Mouse (Mus musculus): ENCODE data around the gene Ugt1a9.
A peak's percentile ranks its signal among the peaks of the same experiment; 100 is the strongest.
"Not testable (repeated sequence)": the region's sequence is repeated elsewhere in the genome, so short reads cannot be mapped to it uniquely, and the experiment has no call there.

Ugt1a9 gene

DNA sequence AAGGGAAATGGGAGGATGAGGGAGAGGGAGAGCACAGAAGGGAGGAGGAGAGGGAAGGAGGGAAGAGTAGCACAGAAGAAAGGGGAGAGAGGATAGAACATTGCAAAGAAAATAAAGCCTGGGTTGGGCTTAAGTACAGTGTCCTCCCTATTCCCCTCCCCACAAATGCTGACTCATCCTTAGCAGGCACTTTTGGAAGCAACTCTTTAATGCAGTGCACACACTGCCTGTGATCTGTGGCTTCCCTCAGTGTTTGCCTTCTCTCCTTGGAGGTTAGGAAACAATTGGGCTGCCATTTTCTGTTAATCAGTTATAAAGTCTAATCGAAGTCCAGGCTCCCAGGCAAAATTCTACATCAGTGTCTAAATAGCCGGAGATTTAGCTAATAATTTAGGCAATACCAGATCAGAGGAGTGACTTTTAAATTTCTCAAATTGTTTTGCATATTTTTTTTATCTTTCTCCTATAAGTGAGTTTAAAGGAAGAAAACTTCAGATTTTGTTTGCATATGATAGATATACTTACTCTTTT lies 38.5 kb downstream of the Ugt1a9 start:
- not testable (repeated sequence) for DNase-seq

DNA sequence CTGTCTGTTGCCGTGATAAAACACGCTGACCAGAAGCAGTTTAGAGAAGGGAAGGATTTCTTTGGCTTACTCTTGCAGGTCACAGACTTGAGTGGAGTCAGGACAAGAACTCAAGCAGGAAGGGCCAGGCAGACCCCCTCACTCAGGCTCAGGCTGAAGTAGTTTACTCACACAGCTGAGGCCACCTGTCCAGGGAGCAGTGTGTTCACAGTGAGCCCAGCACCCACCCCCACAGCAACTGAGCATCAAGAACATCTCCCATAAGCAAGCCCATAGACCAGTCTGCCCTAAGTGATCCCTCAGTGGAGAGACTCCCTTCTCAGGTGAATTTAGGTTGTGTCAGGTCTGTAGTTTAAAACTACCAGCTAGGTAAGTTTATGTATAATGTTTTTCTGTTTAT lies 39.0 kb downstream of the Ugt1a9 start:
- not testable (repeated sequence) for DNase-seq

DNA sequence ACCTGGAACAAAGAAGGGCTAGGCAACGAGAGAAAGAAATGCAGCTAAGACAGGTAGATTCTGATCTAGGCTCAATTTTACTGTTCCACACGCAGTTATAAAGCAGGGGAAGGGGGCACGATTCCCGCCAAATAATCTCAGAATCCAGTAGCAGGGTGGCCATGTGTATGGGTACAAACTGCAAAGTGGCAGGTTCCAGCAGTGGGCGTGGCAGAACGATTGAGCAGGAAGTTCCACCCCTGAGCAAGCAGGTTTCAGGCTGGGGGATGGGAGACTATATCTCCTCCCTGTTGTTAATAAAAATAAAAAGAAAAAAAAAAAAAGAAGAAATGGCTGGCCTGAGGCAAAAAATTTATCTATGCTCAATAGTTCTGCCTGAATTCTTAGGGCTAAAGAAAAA lies 42.2 kb downstream of the Ugt1a9 start:
- not testable (repeated sequence) for DNase-seq

DNA sequence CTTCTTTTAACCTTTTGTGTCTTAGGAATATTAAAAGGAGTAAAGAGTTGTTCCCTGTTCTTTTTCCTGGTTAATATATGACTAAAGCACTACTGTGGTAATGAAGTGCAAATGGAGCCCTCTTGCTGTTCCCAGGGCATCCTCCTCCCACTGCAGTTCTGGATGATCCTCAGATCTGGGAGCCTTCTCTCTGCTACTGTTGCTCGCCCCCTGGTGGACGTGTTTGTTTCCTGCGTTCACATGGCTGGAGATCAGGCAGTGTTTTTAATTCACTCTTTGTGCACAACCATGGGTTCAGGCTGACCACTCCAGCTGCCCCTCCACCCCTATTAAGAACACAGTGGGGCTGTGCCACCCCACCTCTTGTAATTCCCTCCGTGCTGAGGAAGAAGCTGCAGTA lies 50.0 kb downstream of the Ugt1a9 start:
- DNase-seq, result not testable (repeated sequence)

DNA sequence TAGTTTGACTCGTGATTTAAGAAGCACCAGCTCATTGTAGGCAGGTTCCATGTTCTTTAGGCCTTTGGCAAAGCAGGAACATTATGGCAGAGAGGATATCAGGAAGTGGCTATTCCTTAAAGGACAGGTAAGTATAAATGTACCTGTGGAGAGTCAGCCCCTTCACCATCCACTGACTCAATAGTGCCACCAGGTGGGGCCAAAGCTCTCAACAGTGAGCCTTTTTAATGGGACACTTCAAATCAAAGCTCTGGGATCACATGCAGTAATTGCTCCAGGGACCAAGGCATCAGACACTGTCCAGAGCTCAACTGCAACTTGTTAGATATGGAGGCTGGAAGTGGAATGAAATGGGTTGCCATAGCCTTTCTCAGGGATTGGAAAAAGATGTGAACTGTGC lies 50.9 kb downstream of the Ugt1a9 start:
- peak; percentile 33 to 44 for DNase-seq

DNA sequence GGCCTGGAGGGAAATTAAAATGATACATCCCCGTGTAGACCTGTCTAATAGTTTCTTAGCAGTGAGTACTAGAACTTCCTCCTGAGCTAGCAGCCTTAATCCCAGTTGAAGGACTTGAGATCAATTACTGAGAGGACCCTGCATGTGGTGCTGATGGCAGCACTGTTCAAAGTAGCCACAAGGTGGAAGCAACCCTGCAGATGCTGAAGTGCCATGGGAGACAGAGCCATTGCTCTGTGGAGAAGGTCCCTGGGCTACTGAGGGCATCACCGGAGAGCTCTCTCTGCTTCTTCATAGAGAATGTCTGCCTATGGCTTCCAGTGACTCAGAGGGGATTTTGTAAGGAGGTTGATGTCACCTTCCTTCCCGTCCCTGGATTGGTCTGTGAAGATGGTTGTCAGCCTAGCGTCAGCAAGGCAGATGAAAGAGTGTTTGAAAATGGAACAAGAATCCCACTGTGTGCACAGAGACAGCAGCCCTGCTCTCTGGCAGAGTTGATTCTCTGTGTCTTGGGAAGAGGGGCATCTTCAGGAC lies 55.3 kb downstream of the Ugt1a9 start:
- not testable (repeated sequence) for DNase-seq

DNA sequence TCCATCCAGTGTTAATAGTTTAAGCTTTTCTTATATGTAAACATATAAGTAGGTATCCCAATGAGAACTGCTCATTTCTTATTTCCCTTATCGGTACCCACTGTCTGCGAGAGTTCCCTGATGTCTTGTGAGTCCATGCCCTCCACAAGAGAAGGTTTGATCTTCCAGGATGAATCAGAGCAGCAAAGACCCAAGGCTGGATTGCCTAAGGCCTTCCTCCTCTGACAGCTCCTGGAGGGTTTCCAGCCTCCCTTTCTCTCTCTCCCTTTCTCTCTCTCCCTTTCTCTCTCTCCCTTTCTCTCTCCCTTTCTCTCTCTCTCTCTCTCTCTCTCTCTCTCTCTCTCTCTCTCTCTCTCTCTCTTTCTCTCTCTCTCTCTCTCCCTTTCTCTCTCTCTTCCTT lies 58.5 kb downstream of the Ugt1a9 start:
- DNase-seq, result not testable (repeated sequence)

DNA sequence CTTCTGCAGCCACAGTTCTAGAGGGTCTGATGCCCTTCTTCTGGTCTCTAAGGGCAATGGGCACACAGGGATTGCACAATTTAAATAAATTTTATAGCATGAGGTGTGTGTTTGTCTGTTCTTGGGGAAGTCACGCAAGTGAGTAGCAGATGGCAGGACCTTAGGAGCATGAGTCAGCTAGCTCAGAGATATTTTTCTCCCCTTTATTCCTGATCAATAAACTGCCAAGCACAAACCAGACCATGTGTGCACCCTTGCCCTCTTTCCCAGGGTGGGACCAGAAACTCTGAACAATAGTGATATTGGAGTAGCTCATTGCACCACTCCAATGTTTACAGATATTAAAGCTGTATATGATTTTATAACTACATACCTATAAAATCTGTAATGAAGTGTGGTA lies 59.6 kb downstream of the Ugt1a9 start:
- not testable (repeated sequence) for DNase-seq

DNA sequence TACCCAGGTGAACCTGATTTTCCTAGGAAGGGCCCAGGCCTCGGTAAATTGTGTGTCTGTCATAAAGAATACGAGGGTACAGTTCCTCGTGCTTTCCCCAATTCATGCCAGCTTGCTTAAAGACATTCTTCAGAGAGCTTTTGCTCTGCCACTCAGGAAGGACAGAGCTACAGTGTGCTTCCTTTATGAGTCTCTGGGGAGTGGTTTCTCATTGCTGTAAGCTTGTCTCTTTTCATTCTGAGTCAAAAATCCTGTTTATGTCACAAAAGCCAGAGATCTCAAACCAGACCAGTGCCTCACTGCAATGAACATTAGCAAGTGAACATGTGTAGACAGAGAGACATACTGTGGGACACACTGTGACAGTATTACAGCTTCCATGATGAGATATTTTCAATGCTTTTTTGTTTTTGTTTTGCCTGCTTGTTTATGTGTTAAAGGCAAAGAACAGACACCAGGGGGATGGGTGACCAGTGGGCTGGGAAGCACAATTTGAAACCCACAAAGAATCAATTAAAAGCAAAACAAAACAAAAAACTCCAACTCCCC lies 63.4 kb downstream of the Ugt1a9 start:
- no peak for DNase-seq

DNA sequence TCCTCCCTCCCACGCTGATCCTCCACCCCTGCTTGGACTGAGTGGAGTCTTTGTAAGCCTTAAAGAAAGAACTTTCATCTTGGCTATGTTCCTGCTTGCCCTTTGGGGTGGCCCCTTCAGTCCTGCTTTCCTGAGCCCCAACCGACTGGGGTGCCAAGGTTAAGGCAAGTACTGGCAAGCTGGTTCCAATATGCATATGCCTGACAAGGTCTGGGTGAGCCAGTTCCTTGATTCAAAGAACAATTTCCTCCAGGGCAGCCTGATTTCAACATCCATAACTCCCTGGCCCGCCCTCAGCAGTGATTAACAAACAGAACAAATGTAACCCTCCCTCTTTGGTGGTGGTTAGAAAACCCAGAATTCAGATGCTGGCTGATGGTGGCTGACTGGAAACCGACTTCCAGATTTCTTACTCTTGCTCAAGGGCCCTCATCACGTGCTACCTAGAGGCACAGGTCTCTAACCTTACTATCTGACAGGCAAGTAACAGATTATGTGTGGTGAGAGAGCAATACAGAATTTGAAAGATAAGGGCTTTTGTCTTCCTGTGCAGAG lies 63.9 kb downstream of the Ugt1a9 start, which contains the start of gene Ugt1a6a:
Gene Ugt1a6a, plus strand, starts transcription at position 353 of the 555 bp plus-strand sequence.
- peak; percentile 53 to 60 for DNase-seq

DNA sequence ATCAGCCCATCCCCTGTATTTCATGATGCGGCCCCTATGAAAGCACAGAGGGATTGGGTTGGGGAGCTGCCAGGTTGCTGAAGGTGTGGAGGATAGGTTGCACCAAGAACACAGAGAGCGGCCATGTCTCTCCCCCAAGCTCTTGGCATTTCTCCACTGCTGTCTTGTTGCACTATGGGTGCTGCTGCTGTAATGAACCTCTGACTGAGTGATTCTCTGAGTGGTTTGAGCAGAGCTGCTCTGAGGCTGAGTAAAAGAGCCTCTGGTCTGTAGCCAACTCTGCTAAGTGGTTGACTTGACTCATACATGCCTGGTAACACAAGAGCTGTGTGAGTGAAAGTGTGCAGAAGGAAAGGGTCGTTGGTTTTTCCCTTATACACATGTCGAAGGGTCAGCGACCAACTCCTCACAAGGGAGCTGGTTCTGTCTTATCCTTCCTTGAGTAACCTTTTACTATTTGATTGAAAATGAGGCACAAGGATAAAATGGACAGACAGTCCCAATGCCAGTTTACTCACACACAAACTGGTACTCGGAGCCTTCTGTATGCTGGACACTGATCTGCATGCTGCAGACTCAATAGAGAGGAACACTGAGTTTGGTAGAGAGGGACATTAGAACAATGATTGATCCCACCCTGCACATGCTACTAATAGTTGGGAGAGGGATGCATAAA lies 64.8 kb downstream of the Ugt1a9 start:
- peak in 1 of 2 experiments; percentile 32 for DNase-seq

DNA sequence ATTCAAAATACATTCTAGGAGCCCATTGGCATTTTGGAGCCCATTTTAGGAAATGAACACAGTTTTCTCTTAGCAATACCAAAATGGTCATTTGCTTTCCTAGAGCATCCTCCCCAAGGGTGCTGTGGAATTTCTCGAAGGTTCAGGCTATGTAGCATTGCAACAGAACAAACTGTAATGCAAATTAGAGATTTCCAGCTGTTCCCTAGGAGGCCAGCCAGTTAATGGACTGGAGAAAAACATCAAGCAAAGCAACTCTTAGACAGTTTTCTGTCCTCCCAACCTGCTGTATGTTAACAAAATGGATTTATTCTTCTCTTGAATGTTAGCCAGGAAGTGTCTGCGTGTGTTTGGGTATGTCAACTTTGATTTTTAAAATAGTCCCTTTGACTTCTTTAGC lies 66.0 kb downstream of the Ugt1a9 start:
- DNase-seq, result no peak

DNA sequence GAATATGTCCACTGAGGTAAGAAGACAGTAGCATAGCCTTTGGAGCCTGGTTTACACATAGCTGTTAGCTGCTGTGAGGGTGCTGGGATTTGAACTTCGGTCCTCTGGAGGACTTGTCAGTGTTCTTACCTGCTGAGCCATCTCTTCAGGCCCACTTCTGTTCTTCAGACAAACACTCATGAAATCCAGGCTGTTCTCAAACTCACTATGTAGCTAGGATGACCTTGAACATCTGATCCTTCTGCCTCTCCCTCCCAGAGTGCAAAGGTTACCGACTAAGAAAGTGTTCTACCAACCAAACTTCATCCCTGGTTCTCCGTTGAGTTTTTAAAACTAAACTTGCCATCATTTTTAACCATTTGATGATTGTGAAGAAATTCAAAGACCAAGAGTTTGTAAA lies 66.7 kb downstream of the Ugt1a9 start:
- no peak for DNase-seq

DNA sequence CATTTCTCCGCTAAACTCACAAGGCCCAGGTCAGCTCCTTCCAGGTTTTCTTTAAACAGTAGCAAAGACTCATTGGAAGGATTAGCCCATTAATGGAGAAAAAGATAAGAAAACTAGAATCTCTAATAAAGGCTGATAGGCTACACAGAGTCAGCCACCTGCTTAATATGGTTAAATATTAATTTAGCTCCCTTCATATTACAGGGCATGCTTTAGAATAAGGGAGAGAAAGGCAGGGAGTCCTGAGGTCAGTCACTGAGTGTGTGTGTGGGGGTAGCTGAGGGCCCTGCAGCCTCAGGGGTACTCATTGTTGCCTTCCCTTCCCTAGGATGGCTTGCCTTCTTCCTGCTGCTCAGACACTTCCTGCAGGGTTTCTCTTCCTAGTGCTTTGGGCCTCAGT lies 67.5 kb downstream of the Ugt1a9 start:
- DNase-seq, result no peak

DNA sequence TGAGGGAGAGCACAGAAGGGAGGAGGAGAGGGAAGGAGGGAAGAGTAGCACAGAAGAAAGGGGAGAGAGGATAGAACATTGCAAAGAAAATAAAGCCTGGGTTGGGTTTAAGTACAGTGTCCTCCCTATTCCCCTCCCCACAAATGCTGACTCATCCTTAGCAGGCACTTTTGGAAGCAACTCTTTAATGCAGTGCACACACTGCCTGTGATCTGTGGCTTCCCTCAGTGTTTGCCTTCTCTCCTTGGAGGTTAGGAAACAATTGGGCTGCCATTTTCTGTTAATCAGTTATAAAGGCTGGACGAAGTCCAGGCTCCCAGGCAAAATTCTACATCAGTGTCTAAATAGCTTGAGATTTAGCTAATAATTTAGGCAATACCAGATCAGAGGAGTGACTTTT lies 69.9 kb downstream of the Ugt1a9 start:
- peak in 1 of 2 experiments; percentile 30 for DNase-seq

DNA sequence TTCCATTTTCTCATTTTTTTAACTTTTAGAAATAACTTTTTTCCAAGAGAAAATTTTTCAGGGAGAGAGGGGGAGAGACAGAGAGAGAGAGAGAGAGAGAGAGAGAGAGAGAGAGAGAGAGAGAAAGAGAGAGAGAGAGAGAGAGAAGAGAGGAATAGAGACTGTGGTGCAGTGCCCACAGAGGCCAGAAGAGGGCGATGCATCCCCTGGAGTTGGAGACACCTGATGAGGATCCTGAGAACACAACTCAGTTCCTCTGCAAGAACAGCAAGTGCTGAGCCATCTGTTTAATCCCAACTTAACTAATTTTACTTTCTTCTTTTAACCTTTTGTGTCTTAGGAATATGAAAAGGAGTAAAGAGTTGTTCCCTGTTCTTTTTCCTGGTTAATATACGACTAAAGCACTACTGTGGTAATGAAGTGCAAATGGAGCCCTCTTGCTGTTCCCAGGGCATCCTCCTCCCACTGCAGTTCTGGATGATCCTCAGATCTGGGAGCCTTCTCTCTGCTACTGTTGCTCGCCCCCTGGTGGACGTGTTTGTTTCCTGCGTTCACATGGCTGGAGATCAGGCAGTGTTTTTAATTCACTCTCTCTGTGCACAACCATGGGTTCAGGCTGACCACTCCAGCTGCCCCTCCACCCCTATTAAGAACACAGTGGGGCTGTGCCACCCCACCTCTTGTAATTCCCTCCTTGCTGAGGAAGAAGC lies 73.5 kb downstream of the Ugt1a9 start:
- peak; percentile 34 to 60 for DNase-seq

DNA sequence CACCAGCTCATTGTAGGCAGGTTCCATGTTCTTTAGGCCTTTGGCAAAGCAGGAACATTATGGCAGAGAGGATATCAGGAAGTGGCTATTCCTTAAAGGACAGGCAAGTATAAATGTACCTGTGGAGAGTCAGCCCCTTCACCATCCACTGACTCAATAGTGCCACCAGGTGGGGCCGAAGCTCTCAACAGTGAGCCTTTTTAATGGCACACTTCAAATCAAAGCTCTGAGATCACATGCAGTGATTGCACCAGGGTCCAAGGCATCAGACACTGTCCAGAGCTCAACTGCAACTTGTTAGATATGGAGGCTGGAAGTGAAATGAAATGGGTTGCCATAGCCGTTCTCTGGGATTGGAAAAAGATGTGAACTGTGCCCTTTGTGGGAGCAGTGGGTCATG lies 74.7 kb downstream of the Ugt1a9 start:
- DNase-seq, result peak; percentile 29 to 41

DNA sequence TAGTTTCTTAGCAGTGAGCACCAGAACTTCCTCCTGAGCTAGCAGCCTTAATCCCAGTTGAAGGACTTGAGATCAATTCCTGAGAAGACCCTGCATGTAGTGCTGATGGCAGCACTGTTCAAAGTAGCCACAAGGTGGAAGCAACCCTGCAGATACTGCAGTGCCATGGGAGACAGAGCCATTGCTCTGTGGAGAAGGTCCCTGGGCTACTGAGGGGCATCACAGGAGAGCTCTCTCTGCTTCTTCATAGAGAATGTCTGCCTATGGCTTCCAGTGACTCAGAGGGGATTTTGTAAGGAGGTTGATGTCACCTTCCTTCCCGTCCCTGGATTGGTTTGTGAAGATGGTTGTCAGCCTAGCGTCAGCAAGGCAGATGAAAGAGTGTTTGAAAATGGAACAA lies 79.5 kb downstream of the Ugt1a9 start:
- DNase-seq, result not testable (repeated sequence)

DNA sequence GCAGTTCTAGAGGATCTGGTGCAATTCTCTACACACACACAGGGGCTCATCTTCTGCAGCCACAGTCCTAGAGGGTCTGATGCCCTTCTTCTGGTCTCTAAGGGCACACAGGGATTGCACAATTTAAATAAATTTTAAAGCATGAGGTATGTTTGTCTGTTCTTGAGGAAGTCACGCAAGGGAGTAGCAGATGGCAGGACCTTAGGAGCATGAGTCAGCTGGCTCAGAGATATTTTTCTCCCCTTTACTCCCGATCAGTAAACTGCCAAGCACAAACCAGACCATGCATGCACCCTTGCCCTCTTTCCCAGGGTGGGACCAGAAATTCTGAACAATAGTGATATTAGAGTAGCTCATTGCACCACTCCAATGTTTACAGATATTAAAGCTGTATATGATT lies 87.8 kb downstream of the Ugt1a9 start:
- no peak for DNase-seq

DNA sequence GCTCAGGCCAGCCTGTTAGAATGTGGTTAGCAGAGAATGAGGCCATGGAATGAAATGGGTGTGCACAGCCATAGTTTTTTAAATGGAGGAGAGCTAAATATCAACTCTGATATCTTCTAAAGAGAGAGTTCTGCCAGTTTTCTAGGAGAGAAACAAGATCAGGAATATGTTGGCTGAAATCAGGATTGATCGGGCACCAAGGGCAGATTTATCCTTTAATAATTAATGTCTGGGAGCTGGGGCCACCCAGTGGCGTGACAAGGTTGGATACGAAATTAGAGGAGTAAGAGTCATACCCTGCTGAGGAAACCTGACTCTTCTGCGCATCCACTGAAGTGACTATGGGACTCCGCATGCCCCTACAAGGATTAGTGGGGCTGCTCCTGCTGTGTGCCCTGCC lies 95.1 kb downstream of the Ugt1a9 start, which contains the start of gene Ugt1a5:
Gene Ugt1a5, plus strand, starts transcription at position 302 of the 400 bp plus-strand sequence.
- no peak for DNase-seq

DNA sequence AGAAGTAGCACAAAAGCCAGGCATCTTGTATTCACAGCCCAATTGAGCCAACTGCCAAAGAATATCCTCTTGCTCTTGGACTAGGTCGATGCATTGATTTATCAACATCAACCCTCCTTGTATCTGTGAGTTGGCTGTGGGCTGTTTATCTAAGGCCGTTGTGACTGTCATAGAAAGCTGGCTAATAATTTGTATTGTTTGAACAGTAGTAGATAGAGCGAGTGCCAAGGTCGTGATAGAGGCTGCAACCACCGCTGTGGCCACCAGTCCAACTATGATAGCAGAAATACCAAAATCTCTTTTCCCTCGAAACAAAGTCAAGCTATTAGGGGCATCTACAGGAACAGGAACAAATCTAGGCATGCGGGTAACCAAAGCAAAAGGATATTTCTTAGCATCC lies 101.6 kb downstream of the Ugt1a9 start:
- DNase-seq, result not testable (repeated sequence)

DNA sequence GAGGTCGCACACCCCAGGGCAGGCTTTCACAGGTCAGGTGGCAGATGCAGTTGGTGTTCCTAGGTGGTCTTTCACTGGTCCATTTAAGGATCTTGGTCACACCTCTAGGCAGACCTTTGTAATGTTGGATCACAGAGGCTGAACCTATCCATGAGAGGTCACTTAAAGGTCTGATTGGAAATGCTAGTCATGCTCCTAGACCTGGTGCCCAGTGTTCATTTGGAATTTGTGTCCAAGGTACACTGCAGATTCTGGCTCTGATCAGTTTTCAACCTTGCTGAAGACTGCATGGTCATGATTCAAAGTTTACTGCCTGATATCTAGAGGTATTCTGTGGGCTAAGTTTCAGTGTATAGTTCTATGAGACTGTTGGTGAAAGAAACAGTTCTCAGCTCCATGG lies 109.1 kb downstream of the Ugt1a9 start:
- DNase-seq, result no peak

DNA sequence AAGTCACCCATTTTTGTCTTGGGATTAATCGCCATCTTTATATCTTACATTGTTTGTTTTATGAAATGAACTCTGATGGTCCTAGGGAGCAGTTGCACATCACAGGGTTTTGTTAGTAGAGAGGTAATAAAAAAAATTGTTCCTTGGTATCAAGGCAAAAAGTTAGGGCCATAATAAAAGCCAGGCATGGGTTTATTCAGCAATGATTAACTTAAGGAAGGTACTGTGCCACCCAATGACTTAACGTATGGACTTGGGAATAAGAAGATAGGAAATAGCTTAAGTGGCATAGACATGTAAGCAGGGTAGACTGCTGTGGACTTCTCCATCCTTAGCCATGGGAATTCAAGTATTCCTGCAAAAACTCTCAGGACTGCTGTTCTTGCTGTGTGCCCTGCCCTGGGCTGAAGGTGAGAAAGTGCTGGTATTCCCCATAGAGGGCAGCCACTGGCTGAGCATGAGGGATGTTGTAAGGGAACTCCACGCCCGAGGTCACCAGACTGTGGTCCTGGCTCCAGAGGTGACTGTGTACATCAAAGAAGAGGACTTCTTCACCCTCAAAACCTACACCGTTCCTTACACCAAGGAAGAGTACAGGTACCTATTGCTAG lies 115.8 kb downstream of the Ugt1a9 start:
- DNase-seq, result no peak

Data from lung, postnatal 4 days (tissue).